Mouse (Mus musculus): ENCODE results near the gene Rnft1.

- TF ChIP-seq POLR2A (IDR thresholded peaks at IDR 0.05; ENCODE audit: low read depth, low read length) (no peak), CTCF (IDR thresholded peaks at IDR 0.05; ENCODE audit: extremely low read depth, insufficient read length, insufficient replicate concordance, low read depth, low read length) (no peak)
These were observed 55.4 kb downstream of the Rnft1 start for GRCm38 (mm10) chr11:86539716-86540475.
